Mouse (Mus musculus) macrophage (primary cell): ENCODE measurements around the gene Crat. TPM values are rescaled to one million over a fixed set of nuclear protein-coding genes. Genes with fewer than 3 reads are reported as not detected.

ENCODE experiments used
- H3K27ac ChIP-seq: fragments of 350-480 bp; formaldehyde crosslinking; 2 replicates; pipeline ENCODE4 v1.9.0; 2021
- H3K36me3 ChIP-seq: fragments of 350-480 bp; formaldehyde crosslinking; 2 replicates; pipeline ENCODE4 v1.9.0; 2021; ENCODE audit errors: inconsistent target
- H3K4me3 ChIP-seq: fragments of 350-480 bp; formaldehyde crosslinking; 2 replicates; pipeline ENCODE4 v1.9.0; 2021; ENCODE audit errors: inconsistent target
- H3K79me2 ChIP-seq: fragments of 350-480 bp; formaldehyde crosslinking; 2 replicates; pipeline ENCODE4 v1.9.0; 2021; ENCODE audit errors: inconsistent target
- WGBS: methylation state at CpG from one replicate; pipeline ENCODE4 v1.1.7; 2026; ENCODE audit warnings: inconsistent platforms; ENCODE audit not compliant: missing documents; 5-methylcytosine and 5-hydroxymethylcytosine counted together
- polyA plus RNA-seq: library from polyadenylated mRNA; stranded (reverse); fragments of 250-400 nt; gene quantifications from 3 replicates; pipeline ENCODE4 v1.2.4, GENCODE M21; 2018; ENCODE audit warnings: inconsistent platforms

Gene Crat
- polyA plus RNA-seq, 1 experiment from 2014 or later, result 68.4 TPM

- Histone ChIP-seq H3K36me3 (no peaks in the 10 kb centered on the region), H3K4me3 (no peak overlapping the region), H3K79me2 (no peaks in the 10 kb centered on the region), H3K27ac (no peak overlapping the region)
- 86% methylated on average over 4 of the region's 4 CpGs for WGBS
These were observed 30.0 kb downstream of the Crat start for GRCm38 (mm10) chr2:30385591-30385990.

- no peak overlapping the region for H3K27ac ChIP-seq
These were observed 30.8 kb downstream of the Crat start for GRCm38 (mm10) chr2:30384814-30385213.

GRCm38 (mm10) chr2:30381377-30381725 lies 34.3 kb downstream of the Crat start:
- 100% methylated on average over 1 of the region's 4 CpGs for WGBS
- Histone ChIP-seq H3K27ac (no peak overlapping the region), H3K36me3 (no peaks in the 10 kb centered on the region; the same call in 1 of the 2 replicates), H3K79me2 (no peaks in the 10 kb centered on the region), H3K4me3 (no peak overlapping the region)

More at GRCm38 (mm10) chr2:30384814-30385213, 30.8 kb downstream of the Crat start:
- H3K79me2 ChIP-seq, result no peaks in the 10 kb centered on the region
- H3K4me3 ChIP-seq, result no peak overlapping the region
- WGBS, result 14% methylated on average over 5 of the region's 5 CpGs
- H3K36me3 ChIP-seq, result no peaks in the 10 kb centered on the region

GRCm38 (mm10) chr2:30380564-30381376 lies 34.8 kb downstream of the Crat start:
- no peak overlapping the region for H3K27ac ChIP-seq
- no peak overlapping the region for H3K4me3 ChIP-seq
- 91% methylated on average over 8 of the region's 10 CpGs for WGBS
- no peaks in the 10 kb centered on the region; the same call in 1 of the 2 replicates for H3K36me3 ChIP-seq
- no peaks in the 10 kb centered on the region for H3K79me2 ChIP-seq

- Histone ChIP-seq H3K4me3 (no peak overlapping the region), H3K27ac (no peak overlapping the region), H3K79me2 (no peaks in the 10 kb centered on the region), H3K36me3 (no peaks in the 10 kb centered on the region; the same call in 1 of the 2 replicates)
- 96% methylated on average over 7 of the region's 7 CpGs for WGBS
These were observed 36.3 kb downstream of the Crat start for GRCm38 (mm10) chr2:30379307-30379706.

GRCm38 (mm10) chr2:30377721-30378120 lies 37.9 kb downstream of the Crat start:
- H3K36me3 ChIP-seq, result no peaks in the 10 kb centered on the region; the same call in 1 of the 2 replicates
- WGBS, result 95% methylated on average over 5 of the region's 5 CpGs
- no peak overlapping the region for H3K4me3 ChIP-seq
- no peak overlapping the region for H3K27ac ChIP-seq
- H3K79me2 ChIP-seq, result no peaks in the 10 kb centered on the region

GRCm38 (mm10) chr2:30375893-30376292 lies 39.7 kb downstream of the Crat start:
- Histone ChIP-seq H3K4me3 (no peak overlapping the region), H3K36me3 (peaks cover 6% of the 10 kb centered on the region; the same call in 1 of the 2 replicates), H3K27ac (no peak overlapping the region), H3K79me2 (no peaks in the 10 kb centered on the region)
- WGBS, result 96% methylated on average over 10 of the region's 10 CpGs

GRCm38 (mm10) chr2:30372726-30373125 lies 42.9 kb downstream of the Crat start:
- Histone ChIP-seq H3K27ac (no peak overlapping the region), H3K4me3 (no peak overlapping the region), H3K36me3 (peaks cover 21% of the 10 kb centered on the region; the same call in 1 of the 2 replicates), H3K79me2 (no peaks in the 10 kb centered on the region)
- WGBS, result 100% methylated on average over 4 of the region's 5 CpGs

GRCm38 (mm10) chr2:30371544-30371943 lies 44.1 kb downstream of the Crat start:
- H3K4me3 ChIP-seq, result no peak overlapping the region
- peaks cover 21% of the 10 kb centered on the region; the same call in 1 of the 2 replicates for H3K36me3 ChIP-seq
- WGBS, result 95% methylated on average over 8 of the region's 8 CpGs
- H3K79me2 ChIP-seq, result no peaks in the 10 kb centered on the region
- no peak overlapping the region for H3K27ac ChIP-seq

GRCm38 (mm10) chr2:30366203-30366602 lies 49.4 kb downstream of the Crat start:
- 78% methylated on average over 5 of the region's 5 CpGs for WGBS
- Histone ChIP-seq H3K4me3 (no peak overlapping the region), H3K36me3 (peaks cover 14% of the 10 kb centered on the region; the same call in 1 of the 2 replicates), H3K27ac (no peak overlapping the region), H3K79me2 (peaks cover 12% of the 10 kb centered on the region; the same call in 1 of the 2 replicates)

- WGBS, result 89% methylated on average over 2 of the region's 2 CpGs
- Histone ChIP-seq H3K27ac (no peak overlapping the region), H3K4me3 (no peak overlapping the region), H3K36me3 (peaks cover 14% of the 10 kb centered on the region; the same call in 1 of the 2 replicates), H3K79me2 (peaks cover 12% of the 10 kb centered on the region; the same call in 1 of the 2 replicates)
These were observed 50.1 kb downstream of the Crat start for GRCm38 (mm10) chr2:30365281-30366069.

GRCm38 (mm10) chr2:30363773-30364650 lies 51.6 kb downstream of the Crat start, which contains the start of gene Miga2:
TSS of gene Miga2 (plus strand) at chr2:30364233.
- Histone ChIP-seq H3K79me2 (peaks cover 12% of the 10 kb centered on the region; the same call in 1 of the 2 replicates), H3K4me3 (peak within 1 kb of the TSS; percentile 73), H3K27ac (no peak within 1 kb of the TSS), H3K36me3 (peaks cover 9% of the 10 kb centered on the region; the same call in 1 of the 2 replicates)
- under 1% methylated on average over 53 of the region's 54 CpGs for WGBS

- Histone ChIP-seq H3K79me2 (peaks cover 21% of the 10 kb centered on the region; the same call in 1 of the 2 replicates), H3K27ac (no peak overlapping the region), H3K36me3 (peaks cover 1% of the 10 kb centered on the region; the same call in 1 of the 2 replicates), H3K4me3 (no peak overlapping the region)
- WGBS, result 81% methylated on average over 5 of the region's 5 CpGs
These were observed 52.7 kb downstream of the Crat start for GRCm38 (mm10) chr2:30362865-30363264.

GRCm38 (mm10) chr2:30360626-30361025 lies 55.0 kb downstream of the Crat start:
- Histone ChIP-seq H3K36me3 (no peaks in the 10 kb centered on the region), H3K27ac (no peak overlapping the region), H3K79me2 (peaks cover 26% of the 10 kb centered on the region; the same call in 1 of the 2 replicates), H3K4me3 (no peak overlapping the region)
- WGBS, result 96% methylated on average over 9 of the region's 10 CpGs
